ENCODE assay signal across 8 mouse cellular contexts in genomic region chr2:104096256-104096655, GRCm38 (mm10). TPM values are rescaled to one million over a fixed set of nuclear protein-coding genes. Genes with fewer than 3 reads are reported as not detected.
DNase-seq lines count a peak whose midpoint lies in the region; ATAC-seq and TF ChIP-seq lines count a peak whose summit lies in the region.
"Had no signal": no experiment of that assay in that cellular context is flagged by ENCODE, and none has a peak within 500 bp of the region (broad histone marks: within the 10 kb centered on the region; RNA-seq: fewer than 3 reads in every experiment).

No protein-coding gene starts in this region.

- peak overlapping the region; percentile 54 for H3K9ac ChIP-seq in forebrain, embryonic 14.5 days (ENCODE audit: low read length)
- peak overlapping the region; percentile 83 for H3K9ac ChIP-seq in liver, embryonic 11.5 days (ENCODE audit: low read depth, low read length)
- H3K9ac ChIP-seq in stomach, postnatal 0 days (ENCODE audit: low read length), result peak overlapping the region; percentile 70

- H3K9me3 ChIP-seq in forebrain, embryonic 14.5 days (replicated peaks; ENCODE audit: control insufficient read depth, low read length), result no peaks in the 10 kb centered on the region
- H3K9me3 ChIP-seq in liver, embryonic 11.5 days (ENCODE audit: control insufficient read depth, low read length), result no peaks in the 10 kb centered on the region
- no peaks in the 10 kb centered on the region for H3K9me3 ChIP-seq in stomach, postnatal 0 days (ENCODE audit: control insufficient read depth, low read length)

- TF ChIP-seq EP300 in stomach, postnatal 0 days (optimal IDR thresholded peaks at IDR 0.05), result no peak

- H3K27ac ChIP-seq in spleen, adult 2 months (ENCODE audit: insufficient read depth, low read length), result 0 out of 2 replicates have a peak overlapping the region, but pooled peaks have one; percentile 2
- H3K27ac ChIP-seq in forebrain, embryonic 14.5 days (ENCODE audit: low read depth, low read length), result 0 out of 2 replicates have a peak overlapping the region, but pooled peaks have one; percentile 9
- peak overlapping the region; percentile 87 for H3K27ac ChIP-seq in liver, embryonic 11.5 days (ENCODE audit: low read depth, low read length)
- H3K27ac ChIP-seq in stomach, postnatal 0 days (replicated peaks), result peak overlapping the region; percentile 90

- no peaks in the 10 kb centered on the region for H3K27me3 ChIP-seq in spleen, adult 2 months (ENCODE audit: control insufficient read depth, insufficient read depth, low read length)
- H3K27me3 ChIP-seq in forebrain, embryonic 14.5 days (replicated peaks; ENCODE audit: control insufficient read depth, insufficient read depth, low read length), result no peaks in the 10 kb centered on the region
- no peaks in the 10 kb centered on the region for H3K27me3 ChIP-seq in liver, embryonic 11.5 days (replicated peaks; ENCODE audit: control insufficient read depth, insufficient read depth, low read length)
- H3K27me3 ChIP-seq in stomach, postnatal 0 days (ENCODE audit: control insufficient read depth, insufficient read depth, low read length), result no peaks in the 10 kb centered on the region

- WGBS in spleen, adult 2 months, result 52% methylated on average over 10 of the region's 10 CpGs
- 46% methylated on average over 10 of the region's 10 CpGs for WGBS in forebrain, embryonic 14.5 days
- 33% methylated on average over 10 of the region's 10 CpGs for WGBS in liver, embryonic 11.5 days
- WGBS in stomach, postnatal 0 days, result 30% methylated on average over 10 of the region's 10 CpGs

- no peak for TF ChIP-seq CTCF in spleen, adult 2 months (IDR thresholded peaks at IDR 0.05; ENCODE audit: extremely low read depth, insufficient read depth, insufficient read length, insufficient replicate concordance)
- TF ChIP-seq CTCF in stomach, postnatal 0 days (IDR thresholded peaks at IDR 0.05; ENCODE audit: low read depth), result no peak

- no peaks in the 10 kb centered on the region for H3K36me3 ChIP-seq in spleen, adult 2 months (ENCODE audit: control insufficient read depth, insufficient read depth, low read length)
- H3K36me3 ChIP-seq in forebrain, embryonic 14.5 days (ENCODE audit: control insufficient read depth, insufficient read depth, low read length), result no peaks in the 10 kb centered on the region
- H3K36me3 ChIP-seq in liver, embryonic 11.5 days (ENCODE audit: control insufficient read depth, insufficient read depth, low read length), result no peaks in the 10 kb centered on the region
- H3K36me3 ChIP-seq in stomach, postnatal 0 days (ENCODE audit: control insufficient read depth, insufficient read depth, low read length), result no peaks in the 10 kb centered on the region

- H3K4me1 ChIP-seq in spleen, adult 2 months (ENCODE audit: control insufficient read depth, insufficient read depth, insufficient read length), result no peaks in the 10 kb centered on the region
- 0 out of 2 replicates have a peak, but pooled peaks cover 4% of the 10 kb centered on the region for H3K4me1 ChIP-seq in forebrain, embryonic 14.5 days (ENCODE audit: control insufficient read depth, insufficient read depth, low read length)
- peaks cover 34% of the 10 kb centered on the region for H3K4me1 ChIP-seq in liver, embryonic 11.5 days (replicated peaks; ENCODE audit: control insufficient read depth, insufficient read depth, low read length)
- 0 out of 2 replicates have a peak, but pooled peaks cover 6% of the 10 kb centered on the region for H3K4me1 ChIP-seq in stomach, postnatal 0 days (replicated peaks; ENCODE audit: control insufficient read depth, insufficient read depth)

- H3K4me2 ChIP-seq in forebrain, embryonic 14.5 days (ENCODE audit: low read length), result peak overlapping the region; percentile 57
- H3K4me2 ChIP-seq in liver, embryonic 11.5 days, result peak overlapping the region; percentile 77
- peak overlapping the region; percentile 76 for H3K4me2 ChIP-seq in stomach, postnatal 0 days (replicated peaks; ENCODE audit: low read depth)

- no peak for TF ChIP-seq POLR2A in spleen, adult 2 months (IDR thresholded peaks at IDR 0.05; ENCODE audit: low read depth, low read length)

- ATAC-seq in forebrain, embryonic 14.5 days, result no peak
- ATAC-seq in liver, embryonic 11.5 days (replicated peaks; ENCODE audit: low FRiP score), result no peak
- ATAC-seq in stomach, postnatal 0 days (ENCODE audit: low FRiP score, low TSS enrichment), result no peak

- H3K4me3 ChIP-seq in spleen, adult 2 months (ENCODE audit: extremely low read depth, insufficient read depth, insufficient read length), result peak overlapping the region; percentile 16
- peak overlapping the region; percentile 30 for H3K4me3 ChIP-seq in forebrain, embryonic 14.5 days (ENCODE audit: low read depth, low read length)
- peak overlapping the region; percentile 62 for H3K4me3 ChIP-seq in liver, embryonic 11.5 days (ENCODE audit: low read depth, low read length)
- H3K4me3 ChIP-seq in stomach, postnatal 0 days (ENCODE audit: low read depth, low read length), result peak overlapping the region; percentile 50

- DNase-seq in spleen, adult 2 months (ENCODE audit: low read depth in 1 of 2, low spot score in 2 of 2), result no peak
- no peak for DNase-seq in spleen, postnatal 14 days (ENCODE audit: low spot score in 2 of 2)
- DNase-seq in forebrain, embryonic 14.5 days (ENCODE audit: low spot score), result no peak
- no peak for DNase-seq in liver, embryonic 11.5 days (ENCODE audit: low spot score)
- DNase-seq in stomach, postnatal 0 days (ENCODE audit: low spot score), result no peak
- no peak for DNase-seq in layer of hippocampus, postnatal 14 days (ENCODE audit: low spot score in 2 of 2)
- DNase-seq in layer of hippocampus, postnatal 36 days, result no peak

RNA-seq across cellular contexts. Expression of gene Cd59a, which starts 0.7 kb away (rescaled TPM):
- polyA plus RNA-seq in spleen, adult 2 months (2012; rRNA removed), result 2.4 and 2.5 TPM in 2 replicates
- polyA plus RNA-seq in forebrain, embryonic 14.5 days (2014; fragmentation: Nextera tagmentation; extraction: Ambion mirVana), result 5.7 and 7.3 TPM in 2 replicates
- polyA plus RNA-seq in liver, embryonic 11.5 days (2014; fragmentation: Nextera tagmentation; extraction: Ambion mirVana), result 73.4 and 77.6 TPM in 2 replicates
- 58.4 and 59.6 TPM in 2 replicates for polyA plus RNA-seq in stomach, postnatal 0 days (2015; fragmentation: Nextera tagmentation; extraction: Ambion mirVana)
- total RNA-seq in layer of hippocampus, postnatal 14 days (2021), result 1 to 10 TPM; 4.4 to 5.5 TPM
- 1 to 10 TPM; 3.9 to 6.0 TPM for total RNA-seq in layer of hippocampus, postnatal 36 days (2021)

RNA-seq across cellular contexts. Expression of gene A930018P22Rik, which starts 26.3 kb away (rescaled TPM):
- not detected in 2 replicates for polyA plus RNA-seq in spleen, adult 2 months (2012; rRNA removed)
- not detected in 2 replicates for polyA plus RNA-seq in forebrain, embryonic 14.5 days (2014; fragmentation: Nextera tagmentation; extraction: Ambion mirVana)
- polyA plus RNA-seq in liver, embryonic 11.5 days (2014; fragmentation: Nextera tagmentation; extraction: Ambion mirVana), result 0.23 TPM in 1 of 2 replicates, not detected in the other
- polyA plus RNA-seq in stomach, postnatal 0 days (2015; fragmentation: Nextera tagmentation; extraction: Ambion mirVana), result 0.47 and 0.53 TPM in 2 replicates
- total RNA-seq in layer of hippocampus, postnatal 14 days (2021), result not detected
- not detected for total RNA-seq in layer of hippocampus, postnatal 36 days (2021)
- total RNA-seq: common myeloid progenitor, adult 5-6 weeks had no signal

RNA-seq across cellular contexts. Expression of gene Cd59b, which starts 26.6 kb away (rescaled TPM):
- 1.2 and 3.1 TPM in 2 replicates for polyA plus RNA-seq in spleen, adult 2 months (2012; rRNA removed)
- polyA plus RNA-seq in forebrain, embryonic 14.5 days (2014; fragmentation: Nextera tagmentation; extraction: Ambion mirVana), result 1.0 and 1.3 TPM in 2 replicates
- polyA plus RNA-seq in liver, embryonic 11.5 days (2014; fragmentation: Nextera tagmentation; extraction: Ambion mirVana), result 8.7 and 10.6 TPM in 2 replicates
- polyA plus RNA-seq in stomach, postnatal 0 days (2015; fragmentation: Nextera tagmentation; extraction: Ambion mirVana), result 5.5 and 6.4 TPM in 2 replicates
- under 1 TPM; 0.88 to 0.99 TPM for total RNA-seq in layer of hippocampus, postnatal 14 days (2021)
- 1 to 10 TPM in 1 of 2 experiments, not detected in 1; 2.0 TPM for total RNA-seq in layer of hippocampus, postnatal 36 days (2021)

RNA-seq across cellular contexts. Expression of gene Gm10799, which starts 27.9 kb away (rescaled TPM):
- not detected in 2 replicates for polyA plus RNA-seq in spleen, adult 2 months (2012; rRNA removed)
- polyA plus RNA-seq in forebrain, embryonic 14.5 days (2014; fragmentation: Nextera tagmentation; extraction: Ambion mirVana), result not detected in 2 replicates
- not detected in 2 replicates for polyA plus RNA-seq in liver, embryonic 11.5 days (2014; fragmentation: Nextera tagmentation; extraction: Ambion mirVana)
- not detected in 2 replicates for polyA plus RNA-seq in stomach, postnatal 0 days (2015; fragmentation: Nextera tagmentation; extraction: Ambion mirVana)
- not detected for total RNA-seq in layer of hippocampus, postnatal 14 days (2021)
- total RNA-seq in layer of hippocampus, postnatal 36 days (2021), result not detected
- total RNA-seq: common myeloid progenitor, adult 5-6 weeks had no signal

RNA-seq across cellular contexts. Expression of gene Gm10912, which starts 30.6 kb away (rescaled TPM):
- polyA plus RNA-seq in spleen, adult 2 months (2012; rRNA removed), result 0.06 and 0.09 TPM in 2 replicates
- not detected in 2 replicates for polyA plus RNA-seq in forebrain, embryonic 14.5 days (2014; fragmentation: Nextera tagmentation; extraction: Ambion mirVana)
- 0.10 TPM in 1 of 2 replicates, not detected in the other for polyA plus RNA-seq in liver, embryonic 11.5 days (2014; fragmentation: Nextera tagmentation; extraction: Ambion mirVana)
- polyA plus RNA-seq in stomach, postnatal 0 days (2015; fragmentation: Nextera tagmentation; extraction: Ambion mirVana), result not detected in 2 replicates
- total RNA-seq in layer of hippocampus, postnatal 14 days (2021), result not detected
- total RNA-seq in layer of hippocampus, postnatal 36 days (2021), result under 1 TPM; 0.47 to 0.53 TPM
- total RNA-seq: common myeloid progenitor, adult 5-6 weeks had no signal

Comparison
In these comparisons a context has a peak if more than half of its experiments do, and no peak if none do; other contexts are left out.
1. H3K27ac ChIP-seq: peak in every context shown above with its lines; median percentile 90 in stomach, postnatal 0 days; 87 in liver, embryonic 11.5 days; 9 in forebrain, embryonic 14.5 days; 2 in spleen, adult 2 months.